Mouse (Mus musculus) heart, postnatal 0 days (tissue): ENCODE results near the gene Tmem121b.

Experiments used
- CTCF ChIP-seq: IDR thresholded peaks from 2 replicates; pipeline ENCODE4 v1.5.1; 2016; ENCODE audit warnings: antibody characterized with exemption, control low read depth, low read depth
- EP300 ChIP-seq: IDR thresholded peaks from 2 replicates; pipeline ENCODE4 v1.6.1; 2016; ENCODE audit warnings: antibody characterized with exemption, low read depth

DNA sequence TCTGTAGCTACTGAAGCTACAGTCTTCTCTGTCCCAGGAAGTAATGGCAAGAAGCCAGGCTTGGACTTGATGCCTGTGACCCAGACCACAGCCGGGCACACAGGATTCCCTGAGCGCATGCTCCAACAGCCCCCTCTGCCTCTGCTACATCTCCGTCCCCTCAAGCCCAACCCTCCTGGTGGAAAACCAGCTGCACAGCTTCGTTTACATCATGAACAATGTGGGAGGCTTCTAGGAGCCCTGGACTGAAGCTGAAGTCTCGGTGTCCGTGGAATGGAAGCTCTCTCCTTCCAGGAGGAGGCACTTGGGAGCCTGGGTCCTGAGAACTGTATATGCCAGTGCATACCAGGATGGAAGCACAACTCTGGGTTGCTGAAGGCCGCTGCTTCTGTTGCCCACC is 16.4 kb upstream of the Tmem121b start:
- TF ChIP-seq CTCF (no peak), EP300 (no peak)
